ENCODE assay signal across 28 mouse cellular contexts in genomic region chr19:57500254-57500653, GRCm38 (mm10).
"Had no signal": no experiment of that assay in that cellular context is flagged by ENCODE, and none has a peak within 500 bp of the region (broad histone marks: within the 10 kb centered on the region; RNA-seq: fewer than 3 reads in every experiment).

No protein-coding gene starts in this region.

- H3K4me3 ChIP-seq: embryonic facial prominence, embryonic 10.5 days; embryonic facial prominence, embryonic 12.5 days; embryonic facial prominence, embryonic 13.5 days; embryonic facial prominence, embryonic 15.5 days; erythroblast, embryonic 14.5 days; forebrain, embryonic 10.5 days; forebrain, embryonic 12.5 days; forebrain, embryonic 13.5 days; forebrain, embryonic 15.5 days; gastrocnemius, adult 2 months; heart, adult 2 months had no signal

- DNase-seq: cerebellum, adult 8-10 months; cerebellum, adult 9-10 months; cerebellum, adult 9-11 months; cerebellum, postnatal 10 days; cerebellum, postnatal 14 days; cerebellum, postnatal 25 days; cerebellum, postnatal 36 days; embryo, embryonic 11 days; forebrain, postnatal 0 days; gastrocnemius, adult 2 months; gastrocnemius, postnatal 10 days; gastrocnemius, postnatal 14 days; gastrocnemius, postnatal 25 days; gastrocnemius, postnatal 36 days; heart, adult 11 months; heart, adult 18-20 months; heart, adult 2 months had no signal

- H3K9me3 ChIP-seq: embryonic facial prominence, embryonic 10.5 days; embryonic facial prominence, embryonic 12.5 days; embryonic facial prominence, embryonic 13.5 days; embryonic facial prominence, embryonic 15.5 days; forebrain, embryonic 12.5 days; forebrain, embryonic 13.5 days; forebrain, embryonic 15.5 days had no signal

- H3K4me2 ChIP-seq: embryonic facial prominence, embryonic 12.5 days; embryonic facial prominence, embryonic 13.5 days; embryonic facial prominence, embryonic 15.5 days; forebrain, embryonic 12.5 days; forebrain, embryonic 13.5 days; forebrain, embryonic 15.5 days had no signal

- H3K27ac ChIP-seq: embryonic facial prominence, embryonic 15.5 days; forebrain, embryonic 10.5 days; forebrain, embryonic 12.5 days; forebrain, embryonic 13.5 days; forebrain, embryonic 15.5 days; gastrocnemius, adult 2 months; heart, adult 2 months had no signal

- H3K27me3 ChIP-seq: embryonic facial prominence, embryonic 13.5 days; embryonic facial prominence, embryonic 15.5 days; forebrain, embryonic 12.5 days; forebrain, embryonic 13.5 days; forebrain, embryonic 15.5 days had no signal

- ATAC-seq: forebrain, embryonic 13.5 days; forebrain, embryonic 14.5 days; forebrain, embryonic 15.5 days; forebrain, embryonic 16.5 days; forebrain, postnatal 0 days had no signal

- H3K36me3 ChIP-seq: embryonic facial prominence, embryonic 10.5 days; embryonic facial prominence, embryonic 12.5 days; embryonic facial prominence, embryonic 13.5 days; embryonic facial prominence, embryonic 15.5 days; forebrain, embryonic 10.5 days; forebrain, embryonic 12.5 days; forebrain, embryonic 15.5 days had no signal

- H3K9ac ChIP-seq: embryonic facial prominence, embryonic 12.5 days; embryonic facial prominence, embryonic 13.5 days; embryonic facial prominence, embryonic 15.5 days; forebrain, embryonic 12.5 days; forebrain, embryonic 13.5 days; forebrain, embryonic 15.5 days; forebrain, postnatal 0 days had no signal
